Mouse (Mus musculus) hindbrain, embryonic 16.5 days (tissue): Measurements from ENCODE around the gene Igf1r. TPM values are rescaled to one million over a fixed set of nuclear protein-coding genes. Genes with fewer than 3 reads are reported as not detected.

Source experiments
- ATAC-seq: fragments of 200-750 bp; cut with Nextera tagmentation; 2 replicates; pipeline ENCODE4 v1.8.0; 2017; ENCODE audit warnings: moderate TSS enrichment, moderate library complexity
- H3K27ac ChIP-seq: fragments of 300-500 bp; sonication (generic); 2 replicates; pipeline ENCODE4 v1.5.1; 2014; ENCODE audit warnings: low read depth, mild to moderate bottlenecking, control low read depth, low read length, moderate library complexity
- H3K27me3 ChIP-seq: fragments of 300-500 bp; sonication (generic); replicated peaks from 2 replicates; pipeline ENCODE4 v1.6.1; 2014; ENCODE audit warnings: low read length; ENCODE audit not compliant: control insufficient read depth, insufficient read depth
- H3K36me3 ChIP-seq: fragments of 300-500 bp; sonication (generic); 2 replicates; pipeline ENCODE4 v1.6.1; 2014; ENCODE audit warnings: mild to moderate bottlenecking, low read length, moderate library complexity, mixed read lengths; ENCODE audit not compliant: control insufficient read depth, insufficient read depth
- H3K4me1 ChIP-seq: fragments of 300-500 bp; sonication (generic); 2 replicates; pipeline ENCODE4 v1.6.1; 2014; ENCODE audit warnings: low read depth, low read length; ENCODE audit not compliant: control insufficient read depth, insufficient read depth
- H3K4me2 ChIP-seq: fragments of 300-500 bp; sonication (generic); 2 replicates; pipeline ENCODE4 v1.6.1; 2014; ENCODE audit warnings: mild to moderate bottlenecking, low read length, control low read depth, moderate library complexity
- H3K4me3 ChIP-seq: fragments of 300-500 bp; sonication (generic); 2 replicates; pipeline ENCODE4 v1.5.1; 2014; ENCODE audit warnings: mild to moderate bottlenecking, low read length, control low read depth, moderate library complexity
- H3K9ac ChIP-seq: fragments of 300-500 bp; sonication (generic); 2 replicates; pipeline ENCODE4 v1.6.1; 2014; ENCODE audit warnings: low read depth, mild to moderate bottlenecking, control low read depth, low read length, moderate library complexity
- H3K9me3 ChIP-seq: fragments of 300-500 bp; sonication (generic); 2 replicates; pipeline ENCODE4 v1.6.1; 2014; ENCODE audit warnings: mild to moderate bottlenecking, low read length, moderate library complexity; ENCODE audit not compliant: control insufficient read depth
- WGBS: fragments of 180-500 bp; shearing (Covaris S2); extraction: QIAGEN DNeasy Blood & Tissue Kit; methylation state at CpG from one replicate; pipeline ENCODE4 v1.1.7; 2014; 5-methylcytosine and 5-hydroxymethylcytosine counted together
- polyA plus RNA-seq: library from polyadenylated mRNA; unstranded; fragments of >200 nt; fragmentation: Nextera tagmentation; extraction: Ambion mirVana; gene quantifications from 2 replicates; pipeline ENCODE4 v1.2.1, GENCODE M21; 2015

Igf1r gene
- polyA plus RNA-seq, 1 experiment from 2014 or later: 16.4 TPM

DNA sequence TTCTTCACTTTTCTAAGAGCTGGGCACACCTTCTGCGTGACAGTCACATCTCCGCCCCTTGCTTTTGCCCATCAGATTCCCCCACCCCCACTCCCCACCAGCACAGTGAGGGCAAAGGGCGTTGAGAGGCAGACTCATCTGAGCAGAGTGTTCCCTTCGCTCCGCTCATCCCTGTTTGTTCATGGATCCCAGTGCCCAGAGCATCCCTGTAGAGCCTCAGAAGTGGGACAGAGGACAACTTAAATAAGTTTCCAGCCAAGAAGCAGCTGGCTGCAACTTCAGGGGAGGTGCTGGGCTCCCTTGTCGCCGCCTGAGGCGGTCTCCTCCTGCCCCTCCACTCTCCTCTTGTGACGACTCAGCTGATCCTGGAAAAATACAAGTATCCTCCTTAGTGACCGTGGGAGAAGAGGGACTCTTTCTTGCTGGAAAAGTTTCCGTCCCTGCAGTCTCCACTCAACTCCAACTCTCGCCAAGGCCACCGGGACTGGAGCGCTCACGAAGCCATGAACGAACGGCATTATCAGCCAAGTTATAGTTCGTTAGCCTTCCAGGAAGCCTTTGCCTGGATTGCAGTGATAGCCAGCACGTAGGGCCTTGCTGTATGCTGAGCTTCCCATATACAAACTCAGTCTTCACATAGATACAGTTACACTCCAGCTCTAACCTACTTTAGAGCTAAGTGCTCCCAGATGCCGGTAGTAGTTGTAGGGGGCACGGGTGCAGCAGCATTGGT, 162.5 kb downstream of the Igf1r start:
- Histone ChIP-seq H3K36me3 (no peaks in the 10 kb centered on the region), H3K27me3 (no peaks in the 10 kb centered on the region), H3K9me3 (no peaks in the 10 kb centered on the region), H3K27ac (no peak overlapping the region), H3K4me3 (no peak overlapping the region), H3K9ac (no peak overlapping the region), H3K4me1 (no peaks in the 10 kb centered on the region), H3K4me2 (no peak overlapping the region)
- WGBS: 74% methylated on average over 21 of the region's 21 CpGs
- no peak for ATAC-seq

DNA sequence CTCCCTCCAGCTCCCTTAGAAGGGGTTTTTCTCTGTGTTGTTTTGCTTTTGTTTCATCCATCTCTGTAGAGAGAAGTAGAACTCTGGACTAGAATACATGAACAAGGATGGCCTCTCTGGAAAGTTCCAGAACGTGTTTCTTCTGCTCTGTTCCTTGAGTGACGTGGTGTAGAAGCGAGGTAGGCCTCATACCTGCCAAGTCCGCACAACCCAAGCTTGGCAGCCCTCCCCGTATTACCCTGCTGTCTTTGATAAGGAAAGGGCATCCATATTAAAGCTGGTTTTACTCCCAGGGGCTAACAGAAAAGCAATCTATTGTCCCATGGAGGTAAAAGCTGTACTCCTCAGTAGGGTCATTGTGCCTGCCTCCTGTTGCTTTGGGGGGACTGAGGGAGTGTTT, 164.9 kb downstream of the Igf1r start:
- no peak overlapping the region for H3K27ac ChIP-seq
- no peaks in the 10 kb centered on the region for H3K27me3 ChIP-seq
- no peaks in the 10 kb centered on the region for H3K9me3 ChIP-seq
- WGBS: 60% methylated on average over 5 of the region's 5 CpGs
- no peak overlapping the region for H3K4me2 ChIP-seq
- no peak overlapping the region for H3K4me3 ChIP-seq
- no peak overlapping the region for H3K9ac ChIP-seq
- no peak for ATAC-seq
- H3K36me3 ChIP-seq: no peaks in the 10 kb centered on the region
- H3K4me1 ChIP-seq: no peaks in the 10 kb centered on the region

DNA sequence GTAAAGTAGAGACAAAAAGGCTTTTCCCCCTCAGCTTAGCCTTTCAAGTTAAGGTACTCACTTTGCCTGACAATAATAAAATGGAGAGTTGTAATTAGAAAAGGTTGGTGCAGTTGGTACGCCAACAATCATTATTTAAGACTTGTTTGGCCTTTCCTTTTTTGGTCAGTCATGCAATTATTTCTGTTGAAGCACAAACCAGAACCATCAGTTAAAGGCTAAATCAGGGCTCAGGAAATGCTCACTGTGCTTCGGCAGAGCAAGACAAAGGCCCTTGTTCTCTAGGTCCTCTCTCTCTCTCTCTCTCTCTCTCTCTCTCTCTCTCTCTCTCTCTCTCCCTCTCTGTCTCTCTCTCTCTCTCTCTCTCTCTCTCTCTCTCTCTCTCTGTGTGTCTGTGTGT, 165.4 kb downstream of the Igf1r start:
- no peak overlapping the region for H3K27ac ChIP-seq
- ATAC-seq: no peak
- H3K36me3 ChIP-seq: no peaks in the 10 kb centered on the region
- H3K4me3 ChIP-seq: no peak overlapping the region
- H3K4me1 ChIP-seq: no peaks in the 10 kb centered on the region
- H3K27me3 ChIP-seq: no peaks in the 10 kb centered on the region
- H3K9ac ChIP-seq: no peak overlapping the region
- H3K9me3 ChIP-seq: no peaks in the 10 kb centered on the region
- no peak overlapping the region for H3K4me2 ChIP-seq
- 49% methylated on average over 2 of the region's 2 CpGs for WGBS

DNA sequence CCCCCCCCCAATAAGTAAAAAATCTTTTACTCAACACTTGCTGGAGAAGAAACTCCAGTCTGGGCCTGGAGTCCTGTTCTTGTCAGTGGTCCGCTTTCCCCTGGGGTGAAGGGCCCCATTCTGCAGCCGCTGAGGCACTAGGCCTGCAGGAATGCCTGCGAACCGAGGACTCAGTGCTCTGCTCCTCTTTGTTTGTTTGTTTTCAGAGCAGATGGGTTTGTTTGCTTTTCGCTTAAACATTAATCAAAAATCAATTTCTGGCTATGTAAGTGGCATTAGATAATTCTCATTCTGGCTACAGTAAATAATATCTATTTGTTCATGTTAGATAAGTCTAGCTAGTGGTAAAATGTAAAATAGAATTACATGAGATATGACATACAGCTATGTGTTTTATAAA, 167.0 kb downstream of the Igf1r start:
- Histone ChIP-seq H3K4me3 (no peak overlapping the region), H3K36me3 (no peaks in the 10 kb centered on the region), H3K27me3 (no peaks in the 10 kb centered on the region), H3K4me2 (no peak overlapping the region), H3K9ac (no peak overlapping the region), H3K4me1 (no peaks in the 10 kb centered on the region), H3K9me3 (no peaks in the 10 kb centered on the region), H3K27ac (no peak overlapping the region)
- no peak for ATAC-seq
- WGBS: 46% methylated on average over 5 of the region's 5 CpGs

DNA sequence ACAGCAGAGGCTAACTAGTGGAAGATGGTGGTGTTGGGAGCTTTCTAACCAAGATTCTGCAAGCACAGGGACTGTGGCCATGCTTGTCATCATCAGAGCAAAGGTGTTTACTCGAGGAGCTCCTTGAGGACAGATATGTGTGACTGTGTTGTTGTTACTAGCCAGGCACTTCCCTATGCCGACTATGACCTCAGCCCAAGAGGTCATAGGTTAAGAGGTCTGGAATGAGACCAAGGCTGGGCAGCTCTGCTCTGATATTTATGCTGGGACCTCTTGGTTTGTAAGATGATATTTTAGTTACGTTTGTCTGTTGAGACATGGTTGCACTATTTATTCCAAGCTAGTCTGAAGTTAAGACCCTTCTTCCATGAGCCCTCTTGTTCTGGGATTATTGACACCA, 169.8 kb downstream of the Igf1r start:
- no peaks in the 10 kb centered on the region for H3K9me3 ChIP-seq
- WGBS: 70% methylated on average over 3 of the region's 3 CpGs
- no peak overlapping the region for H3K9ac ChIP-seq
- H3K4me2 ChIP-seq: no peak overlapping the region
- no peaks in the 10 kb centered on the region; the same call in 1 of the 2 replicates for H3K4me1 ChIP-seq
- H3K36me3 ChIP-seq: no peaks in the 10 kb centered on the region
- ATAC-seq: no peak
- H3K27me3 ChIP-seq: no peaks in the 10 kb centered on the region
- H3K4me3 ChIP-seq: no peak overlapping the region
- H3K27ac ChIP-seq: no peak overlapping the region

DNA sequence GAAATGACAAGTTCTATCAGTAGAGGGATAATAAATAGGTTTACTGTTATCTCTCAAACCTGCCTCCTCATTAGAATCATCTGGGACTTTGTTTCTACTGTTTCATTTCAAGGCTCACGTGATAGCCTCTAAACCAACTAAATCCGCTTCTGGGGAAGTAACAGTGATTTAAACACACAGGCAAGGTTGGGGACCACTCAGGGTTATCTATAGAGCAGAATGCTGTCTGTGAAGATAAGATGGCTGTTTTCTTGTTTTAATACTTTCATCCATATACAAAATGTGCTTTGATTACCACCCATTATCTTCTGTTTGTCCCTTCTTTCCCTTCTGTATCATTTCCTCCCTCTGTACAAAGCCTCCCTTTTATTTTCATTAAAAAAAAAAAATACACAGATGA, 172.7 kb downstream of the Igf1r start:
- no peak overlapping the region for H3K9ac ChIP-seq
- no peak overlapping the region for H3K27ac ChIP-seq
- no peaks in the 10 kb centered on the region for H3K27me3 ChIP-seq
- H3K36me3 ChIP-seq: no peaks in the 10 kb centered on the region
- H3K4me1 ChIP-seq: peaks cover 15% of the 10 kb centered on the region
- H3K9me3 ChIP-seq: no peaks in the 10 kb centered on the region
- no peak overlapping the region for H3K4me2 ChIP-seq
- ATAC-seq: no peak
- no peak overlapping the region for H3K4me3 ChIP-seq
- WGBS: 74% methylated on average over 2 of the region's 2 CpGs

DNA sequence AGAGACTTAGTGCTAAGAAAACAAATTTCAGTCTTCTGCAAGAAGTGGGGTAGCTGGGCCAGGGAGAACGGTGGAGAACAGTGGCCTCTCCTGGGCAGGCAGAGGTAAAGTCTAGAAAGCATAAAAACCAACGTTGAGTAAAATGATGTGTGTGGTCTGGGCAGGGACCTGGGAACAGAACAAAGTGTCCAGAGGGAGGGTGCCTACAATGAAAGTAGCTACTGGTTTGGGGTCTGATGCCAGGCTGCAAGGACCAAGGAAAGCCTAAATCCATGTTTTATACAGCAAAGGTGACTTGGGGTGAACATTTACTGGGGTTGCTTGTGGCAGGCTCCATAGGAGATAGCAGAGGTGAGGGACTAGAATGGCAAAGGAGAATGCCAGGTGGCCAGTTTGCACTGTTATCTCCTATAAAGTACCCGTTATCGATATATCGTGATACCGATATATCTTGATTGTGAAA, 175.2 kb downstream of the Igf1r start:
- 36% methylated on average over 6 of the region's 6 CpGs for WGBS
- peak overlapping the region; percentile 57 for H3K4me3 ChIP-seq
- H3K4me1 ChIP-seq: peaks cover 29% of the 10 kb centered on the region
- peak overlapping the region; percentile 94 for H3K27ac ChIP-seq
- H3K4me2 ChIP-seq: peak overlapping the region; percentile 69
- H3K9me3 ChIP-seq: no peaks in the 10 kb centered on the region
- peak overlapping the region; percentile 70; the same call in 1 of the 2 replicates for H3K9ac ChIP-seq
- H3K27me3 ChIP-seq: no peaks in the 10 kb centered on the region
- H3K36me3 ChIP-seq: no peaks in the 10 kb centered on the region
- no peak for ATAC-seq

DNA sequence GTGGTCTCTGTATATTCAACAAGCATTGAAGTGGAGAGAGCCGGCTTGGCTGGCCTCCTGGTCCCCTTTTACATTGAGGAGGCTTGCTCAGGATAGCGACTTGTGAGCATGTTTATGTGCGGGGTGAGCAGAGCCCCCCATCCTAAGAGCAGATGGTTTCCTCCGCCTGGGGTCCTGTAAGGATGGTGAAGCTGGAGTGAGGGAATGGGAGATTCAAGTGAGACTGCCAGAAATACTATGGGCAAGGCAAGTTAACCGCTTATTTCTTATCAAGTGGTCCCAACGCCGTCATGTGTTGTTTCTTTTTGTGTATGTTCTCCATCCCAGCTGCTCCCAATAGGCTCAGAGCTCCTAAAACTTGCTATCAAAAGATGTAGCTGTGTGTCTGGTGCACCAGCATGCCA, 175.6 kb downstream of the Igf1r start:
- Histone ChIP-seq H3K9ac (peak overlapping the region; percentile 70), H3K4me1 (peaks cover 29% of the 10 kb centered on the region), H3K4me3 (peak overlapping the region; percentile 57), H3K4me2 (peak overlapping the region; percentile 69), H3K36me3 (no peaks in the 10 kb centered on the region), H3K9me3 (no peaks in the 10 kb centered on the region), H3K27ac (peak overlapping the region; percentile 94), H3K27me3 (no peaks in the 10 kb centered on the region)
- 3% methylated on average over 7 of the region's 7 CpGs for WGBS
- no peak for ATAC-seq

DNA sequence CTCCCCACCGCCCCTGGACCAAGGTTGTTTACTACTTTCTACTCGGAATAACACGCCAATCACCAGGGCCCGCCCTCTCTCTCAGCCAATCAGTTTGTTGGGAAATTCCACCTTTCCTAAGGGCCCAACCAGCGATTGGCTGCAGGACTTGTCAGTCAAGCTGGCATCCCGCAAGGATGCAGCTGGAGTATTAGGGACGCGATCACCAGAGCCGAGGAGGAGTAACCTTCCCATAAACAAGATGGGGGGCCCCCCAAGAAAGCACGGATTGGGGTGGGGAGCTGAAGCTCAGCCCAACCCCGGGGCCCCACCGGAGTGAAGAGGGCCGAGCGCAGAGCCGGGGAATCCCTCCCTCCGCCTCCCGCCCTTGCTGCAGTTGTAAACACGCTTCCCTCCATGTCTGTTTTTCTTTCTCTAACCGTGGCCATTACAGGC, 176.5 kb downstream of the Igf1r start:
- peak overlapping the region; percentile 94 for H3K27ac ChIP-seq
- peaks cover 29% of the 10 kb centered on the region for H3K4me1 ChIP-seq
- ATAC-seq: peak; percentile 96
- peak overlapping the region; percentile 69 for H3K4me2 ChIP-seq
- H3K9me3 ChIP-seq: no peaks in the 10 kb centered on the region
- H3K4me3 ChIP-seq: peak overlapping the region; percentile 57
- WGBS: under 1% methylated on average over 19 of the region's 19 CpGs
- no peaks in the 10 kb centered on the region for H3K36me3 ChIP-seq
- no peaks in the 10 kb centered on the region for H3K27me3 ChIP-seq
- peak overlapping the region; percentile 75 for H3K9ac ChIP-seq
